Mouse (Mus musculus) liver, embryonic 14.5 days (tissue): ENCODE results near the gene Gm20219. TPM values are rescaled to one million over a fixed set of nuclear protein-coding genes. Genes with fewer than 3 reads are reported as not detected.

Source experiments
- ATAC-seq: fragments of 200-750 bp; cut with Nextera tagmentation; 2 replicates; pipeline ENCODE4 v1.8.0; 2017; ENCODE audit warnings: moderate number of reproducible peaks, mild to moderate bottlenecking, moderate library complexity; ENCODE audit not compliant: insufficient read depth
- DNase-seq, 3 experiments: peaks; one replicate each; pipeline ENCODE4 v3.0.0-alpha.2; 2012 to 2013; ENCODE audit warnings: low read depth in 3 of 3, low spot score in 3 of 3
- H3K27ac ChIP-seq: fragments of 300-500 bp; sonication (generic); 2 replicates; pipeline ENCODE4 v1.5.1; 2014; ENCODE audit warnings: moderate library complexity, mild to moderate bottlenecking, control low read depth, inconsistent platforms
- H3K27me3 ChIP-seq: fragments of 300-500 bp; sonication (generic); 2 replicates; pipeline ENCODE4 v1.6.1; 2014; ENCODE audit warnings: mild to moderate bottlenecking, low read length, moderate library complexity; ENCODE audit not compliant: control insufficient read depth, insufficient read depth
- H3K36me3 ChIP-seq: fragments of 300-500 bp; sonication (generic); replicated peaks from 2 replicates; pipeline ENCODE4 v1.6.1; 2014; ENCODE audit warnings: low read depth; ENCODE audit not compliant: control insufficient read depth, insufficient read depth
- H3K4me1 ChIP-seq, 2 experiments: fragments of 200-500 bp in 1 of 2; fragments of 300-500 bp in 1 of 2; sonication (generic) in 1 of 2; replicated peaks; 2 replicates each; pipeline ENCODE4 v1.6.1; 2012 to 2014; ENCODE audit warnings: antibody characterized with exemption in 1 of 2, inconsistent platforms in 1 of 2, low read length in 1 of 2; ENCODE audit not compliant: control insufficient read depth in 2 of 2, insufficient read depth in 2 of 2
- H3K4me2 ChIP-seq: fragments of 300-500 bp; sonication (generic); 2 replicates; pipeline ENCODE4 v1.6.1; 2014; ENCODE audit warnings: low read depth, mild to moderate bottlenecking, control low read depth, moderate library complexity
- H3K4me3 ChIP-seq, 2 experiments: fragments of 200-500 bp in 1 of 2; fragments of 300-500 bp in 1 of 2; sonication (generic) in 1 of 2; 2 replicates each; pipeline ENCODE4 v1.5.1; 2012 to 2014; ENCODE audit warnings: low read depth in 2 of 2, low read length in 2 of 2, mild to moderate bottlenecking in 2 of 2, control low read depth in 1 of 2, inconsistent platforms in 1 of 2, moderate library complexity in 1 of 2; ENCODE audit not compliant: insufficient read depth in 1 of 2
- H3K9ac ChIP-seq: fragments of 300-500 bp; sonication (generic); replicated peaks from 2 replicates; pipeline ENCODE4 v1.6.1; 2014; ENCODE audit warnings: mild to moderate bottlenecking, control low read depth, moderate library complexity
- H3K9me3 ChIP-seq: fragments of 300-500 bp; sonication (generic); 2 replicates; pipeline ENCODE4 v1.6.1; 2016; ENCODE audit warnings: low read length, mixed read lengths; ENCODE audit not compliant: control insufficient read depth
- CTCF ChIP-seq: IDR thresholded peaks from 2 replicates; pipeline ENCODE4 v1.5.1; 2016; ENCODE audit warnings: antibody characterized with exemption, low read depth, control low read depth
- EP300 ChIP-seq: IDR thresholded peaks from 2 replicates; pipeline ENCODE4 v1.6.1; 2016; ENCODE audit warnings: antibody characterized with exemption, low read depth
- WGBS: fragments of 180-500 bp; shearing (Covaris S2); extraction: QIAGEN DNeasy Blood & Tissue Kit; methylation state at CpG from one replicate; pipeline ENCODE4 v1.1.7; 2014; ENCODE audit not compliant: insufficient replicate concordance; 5-methylcytosine and 5-hydroxymethylcytosine counted together
- polyA plus RNA-seq, 2 experiments: library from polyadenylated mRNA; depleted of rRNA in 1 of 2; stranded (reverse) in 1 of 2; unstranded in 1 of 2; fragments of >200 nt; fragmentation: Nextera tagmentation in 1 of 2; extraction: Ambion mirVana in 1 of 2; gene quantifications; 2 replicates each; pipeline versions ENCODE4 v1.2.1 to v1.2.3; 2012 to 2014

The Gm20219 gene
- polyA plus RNA-seq, 2 experiments, result 0.22 TPM; not detected in 1

GRCm38 (mm10) chr17:56510473-56510969 lies 43.7 kb downstream of the Gm20219 start:
- ATAC-seq (no peak), DNase-seq (no peak)
- Histone ChIP-seq H3K9me3 (no peaks in the 10 kb centered on the region), H3K4me1 (peaks cover 0 to 5% of the 10 kb centered on the region in 2 experiments; a peak in 1 of 4 replicates), H3K36me3 (no peaks in the 10 kb centered on the region), H3K9ac (no peak overlapping the region), H3K4me2 (no peak overlapping the region), H3K27ac (no peak overlapping the region), H3K27me3 (peaks cover 53% of the 10 kb centered on the region), H3K4me3 (no peak overlapping the region)
- TF ChIP-seq CTCF (no peak), EP300 (no peak)
- 20% methylated on average over 27 of the region's 27 CpGs for WGBS

- Histone ChIP-seq H3K9me3 (no peaks in the 10 kb centered on the region), H3K36me3 (no peaks in the 10 kb centered on the region), H3K27ac (no peak overlapping the region), H3K4me3 (no peak overlapping the region), H3K4me1 (peaks cover 0 to 5% of the 10 kb centered on the region in 2 experiments; a peak in 1 of 4 replicates), H3K4me2 (no peak overlapping the region), H3K9ac (no peak overlapping the region), H3K27me3 (peaks cover 48% of the 10 kb centered on the region)
- 6% methylated on average over 35 of the region's 37 CpGs for WGBS
- ATAC-seq, result no peak
- DNase-seq, result no peak
- TF ChIP-seq EP300 (no peak), CTCF (no peak)
Measured at GRCm38 (mm10) chr17:56509707-56510472, 44.3 kb downstream of the Gm20219 start.

- WGBS, result 41% methylated on average over 10 of the region's 10 CpGs
- no peaks in the 10 kb centered on the region for H3K36me3 ChIP-seq
- ATAC-seq (no peak), DNase-seq (no peak)
- H3K9me3 ChIP-seq, result no peaks in the 10 kb centered on the region
- no peak overlapping the region for H3K9ac ChIP-seq
- H3K4me1 ChIP-seq, result peaks cover 0 to 5% of the 10 kb centered on the region in 2 experiments; a peak in 1 of 4 replicates
- no peak for TF ChIP-seq EP300
- TF ChIP-seq CTCF, result no peak
- no peak overlapping the region for H3K4me2 ChIP-seq
- H3K27ac ChIP-seq, result no peak overlapping the region
- no peak overlapping the region for H3K4me3 ChIP-seq
- peaks cover 43% of the 10 kb centered on the region for H3K27me3 ChIP-seq
Measured at GRCm38 (mm10) chr17:56509021-56509640, 45.1 kb downstream of the Gm20219 start.

GRCm38 (mm10) chr17:56507161-56508068 lies 46.8 kb downstream of the Gm20219 start:
- DNase-seq (peak; percentile 76 to 78 (median 77)), ATAC-seq (peak; percentile 88)
- peaks cover 31% of the 10 kb centered on the region for H3K27me3 ChIP-seq
- H3K4me2 ChIP-seq, result peak overlapping the region; percentile 65
- H3K4me3 ChIP-seq, result peak overlapping the region; percentile 48 to 63
- H3K9me3 ChIP-seq, result no peaks in the 10 kb centered on the region
- no peaks in the 10 kb centered on the region for H3K36me3 ChIP-seq
- WGBS, result 1% methylated on average over 42 of the region's 42 CpGs
- peaks cover 0 to 5% of the 10 kb centered on the region in 2 experiments; a peak in 1 of 4 replicates for H3K4me1 ChIP-seq
- TF ChIP-seq CTCF (no peak), EP300 (no peak)
- H3K27ac ChIP-seq, result no peak overlapping the region
- peak overlapping the region; percentile 19 for H3K9ac ChIP-seq
